Mouse (Mus musculus) thymus, postnatal 36 days (tissue): Measurements from ENCODE around the gene D430042O09Rik.
A peak's percentile ranks its signal among the peaks of the same experiment; 100 is the strongest.
"Not testable (repeated sequence)": the region's sequence is repeated elsewhere in the genome, so short reads cannot be mapped to it uniquely, and the experiment has no call there.

Experiments used
- DNase-seq, 2 experiments: peaks; one replicate each; pipeline ENCODE4 v3.0.0; 2022; ENCODE audit warnings: mixed read lengths in 2 of 2

Gene D430042O09Rik

GRCm38 (mm10) chr7:125707593-125708022 is at the start of gene D430042O09Rik, which contains the start of gene Gtf3c1:
Gene D430042O09Rik, plus strand, starts transcription at chr7:125707888.
Gene Gtf3c1, minus strand, starts transcription at chr7:125707780.
- peak; percentile 99 to 100 for DNase-seq

- no peak for DNase-seq
Measured at GRCm38 (mm10) chr7:125663654-125664053, 44.0 kb upstream of the D430042O09Rik start.

GRCm38 (mm10) chr7:125670865-125671264 is 36.8 kb upstream of the D430042O09Rik start:
- DNase-seq: no peak

- DNase-seq: no peak
Measured at GRCm38 (mm10) chr7:125671396-125671795, 36.3 kb upstream of the D430042O09Rik start.

GRCm38 (mm10) chr7:125674916-125675315 is 32.8 kb upstream of the D430042O09Rik start:
- peak; percentile 29 to 51 for DNase-seq

- DNase-seq: no peak
Measured at GRCm38 (mm10) chr7:125678756-125679155, 28.9 kb upstream of the D430042O09Rik start.

- no peak for DNase-seq
Measured at GRCm38 (mm10) chr7:125679936-125680335, 27.8 kb upstream of the D430042O09Rik start.

GRCm38 (mm10) chr7:125690516-125690915 is 17.2 kb upstream of the D430042O09Rik start:
- no peak for DNase-seq

- no peak for DNase-seq
Measured at GRCm38 (mm10) chr7:125694056-125694455, 13.6 kb upstream of the D430042O09Rik start.

GRCm38 (mm10) chr7:125702791-125703190 is 4.9 kb upstream of the D430042O09Rik start:
- DNase-seq: no peak

- peak; percentile 70 to 81 for DNase-seq
Measured at GRCm38 (mm10) chr7:125707186-125707585, 502 bp upstream of the D430042O09Rik start.

GRCm38 (mm10) chr7:125708100-125708499 is 412 bp downstream of the D430042O09Rik start:
- DNase-seq: no peak

- DNase-seq: not testable (repeated sequence)
Measured at GRCm38 (mm10) chr7:125713542-125714055, 5.9 kb downstream of the D430042O09Rik start.

GRCm38 (mm10) chr7:125714803-125715202 is 7.1 kb downstream of the D430042O09Rik start:
- DNase-seq: no peak

GRCm38 (mm10) chr7:125716724-125717123 is 9.0 kb downstream of the D430042O09Rik start:
- no peak for DNase-seq

GRCm38 (mm10) chr7:125717612-125718011 is 9.9 kb downstream of the D430042O09Rik start:
- no peak for DNase-seq

GRCm38 (mm10) chr7:125720370-125720769 is 12.7 kb downstream of the D430042O09Rik start:
- no peak for DNase-seq

GRCm38 (mm10) chr7:125721033-125721432 is 13.3 kb downstream of the D430042O09Rik start:
- DNase-seq: no peak

GRCm38 (mm10) chr7:125722127-125722526 is 14.4 kb downstream of the D430042O09Rik start:
- peak; percentile 13 to 19 for DNase-seq

GRCm38 (mm10) chr7:125723189-125723972 is 15.7 kb downstream of the D430042O09Rik start:
- no peak for DNase-seq

- DNase-seq: no peak
Measured at GRCm38 (mm10) chr7:125731679-125732078, 24.0 kb downstream of the D430042O09Rik start.

GRCm38 (mm10) chr7:125733791-125734190 is 26.1 kb downstream of the D430042O09Rik start:
- DNase-seq: no peak

- DNase-seq: no peak
Measured at GRCm38 (mm10) chr7:125736366-125737015, 28.8 kb downstream of the D430042O09Rik start.

GRCm38 (mm10) chr7:125740521-125740920 is 32.8 kb downstream of the D430042O09Rik start:
- DNase-seq: no peak
